Mouse (Mus musculus) left cerebral cortex, adult 18-20 months (tissue): ENCODE data around the gene March5. TPM values are rescaled to one million over a fixed set of nuclear protein-coding genes. Genes with fewer than 3 reads are reported as not detected.
A peak's percentile ranks its signal among the peaks of the same experiment; 100 is the strongest.

ENCODE experiments used
- DNase-seq, 2 experiments: peaks; one replicate each; pipeline ENCODE4 v3.0.0; 2021 to 2022; ENCODE audit warnings: low spot score in 2 of 2, mixed read lengths in 1 of 2
- total RNA-seq, 2 experiments: library from RNA; stranded (reverse); gene quantifications; 2 replicates each; pipeline ENCODE4 v1.2.3; 2021

March5 gene
- total RNA-seq, 2 experiments from 2014 or later: 90.6 to 92.7 TPM

GRCm38 (mm10) chr19:37263566-37263942, 56.2 kb downstream of the March5 start:
- no peak for DNase-seq

GRCm38 (mm10) chr19:37263943-37264897, 56.9 kb downstream of the March5 start:
- DNase-seq: no peak

GRCm38 (mm10) chr19:37265333-37266103, 58.2 kb downstream of the March5 start:
- peak; percentile 92 to 100 for DNase-seq

GRCm38 (mm10) chr19:37269106-37269505, 61.8 kb downstream of the March5 start:
- no peak for DNase-seq

Other genes with a start within 250 kb of the March5 start
- gene Cpeb3, start 1.1 kb downstream of the March5 start, total RNA-seq: 10 to 100 TPM; 87.0 to 97.8 TPM
- 10 to 100 TPM; 55.4 to 58.1 TPM for gene Ide, start 130.3 kb downstream of the March5 start, total RNA-seq
- gene Kif11, start 168.9 kb downstream of the March5 start, total RNA-seq: under 1 TPM; 0.45 to 0.53 TPM
- gene Hhex, start 227.3 kb downstream of the March5 start, total RNA-seq: 1 to 10 TPM; 1.7 to 2.0 TPM